8 mouse cellular contexts compared by ENCODE assay signal in genomic region chr13:98008588-98008987, GRCm38 (mm10).
DNase-seq lines count a peak whose midpoint lies in the region; ATAC-seq lines count a peak whose summit lies in the region.

No protein-coding gene starts in this region.

- no peaks in the 10 kb centered on the region for H3K36me3 ChIP-seq in neural tube, embryonic 15.5 days

- no peaks in the 10 kb centered on the region for H3K27me3 ChIP-seq in neural tube, embryonic 15.5 days (replicated peaks)

- H3K4me3 ChIP-seq in neural tube, embryonic 15.5 days (replicated peaks) = no peak overlapping the region

- H3K4me2 ChIP-seq in neural tube, embryonic 15.5 days = no peak overlapping the region

- H3K27ac ChIP-seq in neural tube, embryonic 15.5 days (replicated peaks) = no peak overlapping the region

- peak; percentile 97 for ATAC-seq in frontal cortex, adult (ENCODE audit: low TSS enrichment)
- ATAC-seq in megakaryocyte progenitor cell, adult 5-6 weeks (replicated peaks; ENCODE audit: poor library complexity) = peak; percentile 88
- no peak for ATAC-seq in neural tube, embryonic 15.5 days (ENCODE audit: low FRiP score)

- intact Hi-C loops in left cerebral cortex, postnatal 4 days (cut with DNase I) = no loop called here

- H3K4me1 ChIP-seq in neural tube, embryonic 15.5 days = peaks cover 7% of the 10 kb centered on the region; the same call in 1 of the 2 replicates

- WGBS in neural tube, embryonic 15.5 days = 92% methylated on average over 10 of the region's 10 CpGs

- no peak overlapping the region for H3K9ac ChIP-seq in neural tube, embryonic 15.5 days (replicated peaks)

- peak; percentile 60 for DNase-seq in left cerebral cortex, adult 11 months (ENCODE audit: low spot score)
- DNase-seq in left cerebral cortex, postnatal 4 days = no peak
- DNase-seq in kidney, postnatal 25 days = peak; percentile 60 to 72
- DNase-seq in gastrocnemius, postnatal 10 days = no peak
- DNase-seq in cerebellum, adult 11 months = no peak

- no peaks in the 10 kb centered on the region for H3K9me3 ChIP-seq in neural tube, embryonic 15.5 days (replicated peaks)

Comparison
In these comparisons a context has a peak if more than half of its experiments do, and no peak if none do; other contexts are left out.
1. DNase-seq: peak in left cerebral cortex, adult 11 months (single experiment) and kidney, postnatal 25 days (2 of 2); none in left cerebral cortex, postnatal 4 days (single experiment), gastrocnemius, postnatal 10 days (single experiment) and cerebellum, adult 11 months (single experiment).